Mouse (Mus musculus): ENCODE measurements around the gene Hhipl1.

The Hhipl1 gene

DNA sequence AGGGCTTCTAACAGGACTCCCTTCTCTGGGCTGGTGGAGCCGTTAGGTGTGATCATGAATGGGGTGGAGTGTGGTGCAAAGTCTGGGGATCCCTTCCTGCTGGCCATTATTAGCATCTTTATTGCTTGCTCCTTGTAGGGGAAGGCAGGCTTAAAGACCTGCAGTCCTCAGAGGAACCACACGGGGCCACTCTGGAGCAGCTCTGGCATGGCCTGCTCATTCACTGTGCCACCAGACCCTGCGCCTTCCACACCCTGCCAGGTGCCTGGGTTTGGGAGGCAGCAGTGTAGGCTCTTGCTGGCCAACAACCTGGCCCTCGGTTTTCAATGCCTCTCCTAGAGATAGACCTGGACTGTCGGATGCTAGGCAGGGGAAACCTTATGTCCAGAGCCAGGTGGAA, 57.7 kb downstream of the Hhipl1 start:
- DNase-seq (ENCODE audit: low spot score in 2 of 2) = peak; percentile 90 to 91

GRCm38 (mm10) chr12:108365340-108365739, 59.3 kb downstream of the Hhipl1 start:
- DNase-seq (ENCODE audit: low spot score in 2 of 2) = no peak

DNA sequence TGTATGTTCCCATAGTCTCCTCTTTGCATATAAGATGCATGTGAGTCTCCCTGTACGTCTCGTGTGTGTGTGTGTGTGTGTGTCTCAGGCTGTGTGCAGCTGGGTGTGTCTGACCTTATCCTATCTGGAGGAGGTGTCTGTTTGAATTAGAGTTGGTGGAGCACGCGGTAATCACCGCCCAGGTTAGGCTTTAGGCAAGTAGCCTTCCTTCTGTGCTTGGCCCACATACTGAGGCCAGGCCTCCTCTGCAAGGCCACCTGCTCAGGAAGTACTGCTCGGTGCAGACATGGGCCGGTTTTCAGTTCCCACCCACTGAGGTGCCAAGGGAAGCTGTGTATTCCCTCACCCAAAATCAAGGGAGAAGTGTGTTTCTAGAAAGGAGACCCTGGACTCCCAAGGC, 59.8 kb downstream of the Hhipl1 start:
- DNase-seq (ENCODE audit: low spot score in 2 of 2) = no peak

GRCm38 (mm10) chr12:108367909-108368308, 61.8 kb downstream of the Hhipl1 start:
- no peak for DNase-seq (ENCODE audit: low spot score in 2 of 2)

DNA sequence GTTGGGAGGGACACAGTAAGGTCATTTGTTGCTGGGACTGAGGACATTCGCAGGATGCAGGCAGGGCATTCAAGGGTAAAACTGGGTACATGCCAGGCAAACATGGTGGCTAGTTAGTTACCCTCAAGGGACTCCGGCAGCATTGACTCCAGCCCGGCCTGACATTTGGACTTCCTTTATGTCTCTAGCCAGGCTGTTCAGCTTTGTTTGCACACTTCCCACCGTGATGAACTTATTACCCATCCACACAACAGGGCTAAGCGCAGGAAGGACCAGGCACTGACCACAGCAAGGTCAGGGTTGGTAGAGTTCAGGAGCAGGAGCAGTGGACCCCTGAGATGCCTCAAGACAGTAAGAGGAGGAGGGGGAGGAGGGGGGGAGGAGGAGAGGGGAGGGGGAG, 62.9 kb downstream of the Hhipl1 start:
- no peak for DNase-seq (ENCODE audit: low spot score in 2 of 2)

- no peak for DNase-seq (ENCODE audit: low spot score in 2 of 2)
Measured at GRCm38 (mm10) chr12:108370596-108371428, 64.7 kb downstream of the Hhipl1 start, which contains the start of gene Eml1. Gene Eml1, plus strand, starts transcription at chr12:108370957.

DNA sequence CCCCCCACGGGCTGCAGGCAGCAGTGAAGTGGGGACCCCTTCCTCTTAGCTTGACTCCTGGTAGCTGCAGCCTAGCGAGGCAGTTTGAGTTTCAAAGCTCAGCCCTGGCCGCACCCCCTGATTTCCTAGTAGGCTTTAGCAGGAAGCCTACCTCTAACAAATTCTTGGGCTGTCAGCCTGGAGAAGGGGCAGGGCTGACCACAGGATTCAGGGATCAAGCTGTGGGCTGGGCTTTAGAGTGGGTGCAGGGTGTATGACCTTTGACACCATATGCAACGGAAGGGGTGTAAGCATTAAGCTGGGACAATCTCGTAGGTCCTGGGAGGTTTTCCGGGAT, 65.3 kb downstream of the Hhipl1 start:
- DNase-seq (ENCODE audit: low spot score in 2 of 2) = no peak

DNA sequence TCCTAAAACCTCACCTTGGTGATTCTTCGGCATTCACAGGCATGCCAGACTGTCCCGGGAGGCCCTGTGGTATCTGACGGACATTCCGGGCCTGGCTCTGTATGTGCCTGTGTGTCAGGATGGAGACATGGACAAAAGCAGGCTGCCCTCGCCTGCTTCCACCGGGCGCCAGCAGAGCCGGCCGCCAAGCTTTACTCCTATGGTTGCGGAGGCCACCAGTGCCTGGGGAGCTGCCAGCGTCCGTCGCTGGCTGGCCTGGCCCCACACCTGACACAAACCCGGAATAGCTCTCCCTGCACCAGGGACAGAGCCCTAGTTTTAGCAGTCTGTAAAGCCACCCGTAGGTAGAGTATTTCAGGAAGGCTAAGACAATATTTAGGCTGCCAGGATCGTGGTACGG, 66.2 kb downstream of the Hhipl1 start:
- DNase-seq (ENCODE audit: low spot score in 2 of 2) = no peak

DNA sequence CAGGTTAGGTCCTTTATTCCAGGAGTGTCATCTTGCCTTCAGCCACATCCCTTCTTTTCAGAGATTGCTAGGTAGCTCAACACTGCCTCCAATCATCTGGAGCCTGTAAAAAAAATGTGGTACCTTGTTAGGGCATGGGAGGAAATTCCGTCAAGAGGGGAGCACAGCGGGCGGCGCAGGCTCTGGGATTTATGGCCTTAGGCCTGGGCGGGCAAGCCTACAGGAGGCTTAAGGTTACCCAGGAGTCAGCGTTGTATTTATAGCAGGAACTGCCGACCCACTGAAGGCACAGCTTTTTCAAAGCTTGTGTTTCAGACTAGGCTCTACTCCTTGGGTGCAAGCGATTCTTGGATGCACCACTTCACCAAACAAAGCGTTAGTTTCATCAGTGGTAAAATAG, 67.5 kb downstream of the Hhipl1 start:
- DNase-seq (ENCODE audit: low spot score in 2 of 2) = no peak

GRCm38 (mm10) chr12:108374689-108375088, 68.6 kb downstream of the Hhipl1 start:
- DNase-seq (ENCODE audit: low spot score in 2 of 2) = no peak

GRCm38 (mm10) chr12:108378379-108379133, 72.5 kb downstream of the Hhipl1 start:
- DNase-seq (ENCODE audit: low spot score in 2 of 2) = no peak

Data from right cerebral cortex, adult 2 months (tissue).